Comparison of ENCODE assay signal across 13 mouse cellular contexts in genomic region chr17:50439365-50439764, GRCm38 (mm10).
A peak's percentile ranks its signal among the peaks of the same experiment; 100 is the strongest.
DNase-seq lines count a peak whose midpoint lies in the region; ATAC-seq and TF ChIP-seq lines count a peak whose summit lies in the region.
"Had no signal": no experiment of that assay in that cellular context is flagged by ENCODE, and none has a peak within 500 bp of the region (broad histone marks: within the 10 kb centered on the region; RNA-seq: fewer than 3 reads in every experiment).

No protein-coding gene starts in this region.

- no peaks in the 10 kb centered on the region for H3K36me3 ChIP-seq in kidney, embryonic 14.5 days (ENCODE audit: control insufficient read depth, insufficient read depth, low read length)
- H3K36me3 ChIP-seq: liver, embryonic 15.5 days had no signal

- peak; percentile 66; the same call in 1 of the 2 replicates for ATAC-seq in kidney, embryonic 14.5 days (ENCODE audit: low FRiP score, low TSS enrichment)
- no peak for ATAC-seq in erythroblast, adult 5-6 weeks (replicated peaks; ENCODE audit: low FRiP score, poor library complexity, severe bottlenecking)

- peak; percentile 58 for DNase-seq in gastrocnemius, adult 2 months
- DNase-seq in gastrocnemius, postnatal 10 days = no peak
- DNase-seq in Muller cell, postnatal 12 days (ENCODE audit: inconsistent ontology term) = peak; percentile 6
- DNase-seq in gastrocnemius, adult 8-10 months (ENCODE audit: low spot score in 2 of 2) = peak; percentile 10 to 17
- no peak for DNase-seq in thymus, postnatal 10 days (ENCODE audit: low spot score in 2 of 2)
- DNase-seq in spleen, postnatal 4 days (ENCODE audit: low spot score in 2 of 2) = no peak
- DNase-seq: right cerebral cortex, adult 18-20 months had no signal

- 38% methylated on average over 3 of the region's 3 CpGs for WGBS in kidney, embryonic 14.5 days

- no peaks in the 10 kb centered on the region for H3K9me3 ChIP-seq in kidney, embryonic 14.5 days (ENCODE audit: control insufficient read depth, low read length)
- H3K9me3 ChIP-seq: liver, embryonic 15.5 days had no signal

- no peak for TF ChIP-seq CTCF in gastrocnemius, adult 2 months (IDR thresholded peaks at IDR 0.05)

- H3K4me1 ChIP-seq in kidney, embryonic 14.5 days (ENCODE audit: control insufficient read depth, insufficient read depth, low read length) = no peaks in the 10 kb centered on the region

- H3K4me3 ChIP-seq in gastrocnemius, adult 2 months = no peak overlapping the region
- H3K4me3 ChIP-seq in kidney, embryonic 14.5 days (ENCODE audit: low read length) = no peak overlapping the region
- H3K4me3 ChIP-seq: erythroblast, embryonic 14.5 days; heart, adult 2 months; liver, embryonic 15.5 days; myocyte had no signal

- no peak overlapping the region for H3K4me2 ChIP-seq in kidney, embryonic 14.5 days (replicated peaks; ENCODE audit: low read depth, low read length)
- H3K4me2 ChIP-seq: liver, embryonic 15.5 days had no signal

- H3K9ac ChIP-seq in kidney, embryonic 14.5 days (ENCODE audit: low read depth, low read length) = no peak overlapping the region
- H3K9ac ChIP-seq: liver, embryonic 15.5 days had no signal

- H3K27ac ChIP-seq in gastrocnemius, adult 2 months = peak overlapping the region; percentile 80
- H3K27ac ChIP-seq in kidney, embryonic 14.5 days (ENCODE audit: low read depth, low read length) = no peak overlapping the region
- H3K27ac ChIP-seq: heart, adult 2 months; liver, embryonic 15.5 days had no signal

- intact Hi-C loops in gastrocnemius, adult 2 months (cut with DNase I) = no loop called here

- no peaks in the 10 kb centered on the region for H3K27me3 ChIP-seq in kidney, embryonic 14.5 days (ENCODE audit: control insufficient read depth, insufficient read depth, low read length)

Comparison
In these comparisons a context has a peak if more than half of its experiments do, and no peak if none do; other contexts are left out.
1. DNase-seq: peak in gastrocnemius, adult 2 months (single experiment), Muller cell, postnatal 12 days (single experiment) and gastrocnemius, adult 8-10 months (2 of 2); none in gastrocnemius, postnatal 10 days (single experiment), thymus, postnatal 10 days (0 of 2) and spleen, postnatal 4 days (0 of 2).